Mouse (Mus musculus): ENCODE measurements around the gene Kif3a. TPM values are rescaled to one million over a fixed set of nuclear protein-coding genes. Genes with fewer than 3 reads are reported as not detected.

Gene Kif3a
- polyA plus RNA-seq, 1 experiment from 2014 or later = 38.3 TPM

DNA sequence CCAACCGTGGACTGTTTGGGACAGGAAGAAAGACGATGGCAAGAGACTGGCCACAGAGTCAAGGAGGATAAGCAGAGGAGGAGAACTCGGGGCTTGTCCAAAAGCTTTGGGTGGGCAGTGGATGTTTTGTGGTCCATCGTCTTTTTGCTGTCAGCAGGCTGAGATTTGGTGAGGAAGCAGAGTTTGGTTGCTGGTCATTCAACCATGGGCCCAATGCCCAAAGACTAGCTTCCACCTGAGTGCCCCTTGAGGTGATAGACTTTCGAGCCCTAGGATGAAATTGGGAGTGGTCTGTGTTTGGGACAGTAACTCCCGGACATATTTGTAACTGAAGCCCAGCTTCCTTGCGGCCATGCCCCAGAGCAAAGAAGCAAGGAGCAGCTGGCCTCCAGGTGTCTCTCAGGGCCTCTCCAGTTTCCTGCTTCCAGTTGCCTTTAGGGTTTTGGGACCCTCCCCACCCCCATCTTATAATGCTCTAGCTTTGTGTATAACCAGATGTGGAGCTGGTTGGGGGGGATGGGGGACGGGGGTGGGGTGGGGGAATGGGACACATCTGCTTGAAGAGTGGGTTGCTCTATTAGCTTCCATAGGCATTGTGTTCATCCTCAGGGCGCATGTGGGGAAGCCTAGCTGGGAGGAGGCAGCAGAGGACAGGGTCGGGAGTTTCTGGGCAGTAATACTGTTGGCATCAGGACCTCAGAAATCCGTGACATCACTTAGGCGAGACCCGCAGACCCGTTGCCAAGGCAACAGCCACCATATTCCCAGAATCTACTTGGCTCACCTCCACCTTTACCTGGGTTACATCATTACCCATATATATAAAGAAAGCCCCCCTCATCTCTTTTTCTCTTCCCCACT lies 43.4 kb upstream of the Kif3a start:
- no peak for ATAC-seq (replicated peaks; ENCODE audit: extremely low read depth, insufficient read depth, low FRiP score)
- WGBS = 82% methylated on average over 14 of the region's 14 CpGs
- H3K27ac ChIP-seq (ENCODE audit: low read length) = no peak overlapping the region
- H3K4me3 ChIP-seq (ENCODE audit: low read length) = no peak overlapping the region
- H3K27me3 ChIP-seq (ENCODE audit: control insufficient read depth, insufficient read depth, low read length) = no peaks in the 10 kb centered on the region
- no peak overlapping the region for H3K4me2 ChIP-seq (ENCODE audit: low read depth, low read length)
- H3K9ac ChIP-seq (ENCODE audit: low read length) = no peak overlapping the region
- H3K36me3 ChIP-seq (ENCODE audit: control insufficient read depth, insufficient read depth) = no peaks in the 10 kb centered on the region
- no peaks in the 10 kb centered on the region for H3K9me3 ChIP-seq (replicated peaks; ENCODE audit: control insufficient read depth, low read length)
- peaks cover 73% of the 10 kb centered on the region for H3K4me1 ChIP-seq (ENCODE audit: control insufficient read depth, insufficient read depth, low read length)

DNA sequence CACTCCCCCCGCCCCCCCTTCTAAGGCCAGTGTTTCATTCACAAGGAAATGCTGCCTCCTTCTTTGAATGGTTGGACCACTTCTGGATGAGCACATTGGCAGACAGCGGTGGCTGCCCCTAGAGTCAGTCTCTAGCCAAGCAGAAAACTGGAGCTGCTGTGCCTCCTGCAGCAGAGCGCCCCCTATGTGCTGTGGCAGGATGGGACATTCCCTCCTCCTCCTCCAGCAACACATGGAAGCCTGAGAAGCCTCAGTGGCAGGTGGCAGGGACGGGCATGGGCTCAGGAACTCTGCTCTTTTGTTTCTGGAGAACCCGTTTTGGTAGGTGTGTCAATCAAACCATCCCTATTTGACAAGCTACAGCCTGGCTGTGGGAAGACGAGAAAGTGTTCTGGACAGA lies 42.3 kb upstream of the Kif3a start:
- WGBS = 71% methylated on average over 6 of the region's 6 CpGs
- Histone ChIP-seq H3K36me3 (ENCODE audit: control insufficient read depth, insufficient read depth) (no peaks in the 10 kb centered on the region), H3K4me3 (ENCODE audit: low read length) (no peak overlapping the region), H3K9ac (ENCODE audit: low read length) (peak overlapping the region; percentile 10; the same call in 1 of the 2 replicates), H3K4me2 (ENCODE audit: low read depth, low read length) (no peak overlapping the region), H3K27ac (ENCODE audit: low read length) (peak overlapping the region; percentile 74), H3K27me3 (ENCODE audit: control insufficient read depth, insufficient read depth, low read length) (no peaks in the 10 kb centered on the region), H3K4me1 (ENCODE audit: control insufficient read depth, insufficient read depth, low read length) (peaks cover 79% of the 10 kb centered on the region), H3K9me3 (replicated peaks; ENCODE audit: control insufficient read depth, low read length) (no peaks in the 10 kb centered on the region)
- no peak for ATAC-seq (replicated peaks; ENCODE audit: extremely low read depth, insufficient read depth, low FRiP score)

DNA sequence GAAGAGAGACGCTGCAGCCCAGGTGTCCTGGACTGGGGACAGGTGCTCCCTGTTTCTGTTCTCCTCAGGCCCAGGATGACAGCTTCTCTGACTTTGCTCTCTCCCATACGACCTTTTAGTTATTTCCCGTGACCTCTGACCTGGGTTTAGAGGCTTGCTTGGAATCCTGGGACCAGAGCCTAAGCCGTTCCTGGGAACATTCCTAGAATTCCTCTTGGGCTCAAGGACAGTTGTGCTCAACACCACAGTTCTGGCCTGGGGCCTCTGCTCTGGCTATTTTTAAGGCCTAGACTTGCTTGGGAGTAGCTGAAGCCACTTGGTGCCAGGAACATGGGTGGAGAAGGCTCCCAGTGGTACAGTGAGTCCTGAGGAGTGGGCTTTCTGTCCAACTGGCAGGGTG lies 41.7 kb upstream of the Kif3a start:
- Histone ChIP-seq H3K4me3 (ENCODE audit: low read length) (no peak overlapping the region), H3K9me3 (replicated peaks; ENCODE audit: control insufficient read depth, low read length) (no peaks in the 10 kb centered on the region), H3K36me3 (ENCODE audit: control insufficient read depth, insufficient read depth) (no peaks in the 10 kb centered on the region), H3K27me3 (ENCODE audit: control insufficient read depth, insufficient read depth, low read length) (no peaks in the 10 kb centered on the region), H3K27ac (ENCODE audit: low read length) (peak overlapping the region; percentile 74), H3K4me2 (ENCODE audit: low read depth, low read length) (0 out of 2 replicates have a peak overlapping the region, but pooled peaks have one; percentile 5), H3K4me1 (ENCODE audit: control insufficient read depth, insufficient read depth, low read length) (peaks cover 79% of the 10 kb centered on the region), H3K9ac (ENCODE audit: low read length) (peak overlapping the region; percentile 28; the same call in 1 of the 2 replicates)
- ATAC-seq (replicated peaks; ENCODE audit: extremely low read depth, insufficient read depth, low FRiP score) = peak; percentile 30; the same call in 1 of the 2 replicates
- WGBS = 28% methylated on average over 4 of the region's 4 CpGs

DNA sequence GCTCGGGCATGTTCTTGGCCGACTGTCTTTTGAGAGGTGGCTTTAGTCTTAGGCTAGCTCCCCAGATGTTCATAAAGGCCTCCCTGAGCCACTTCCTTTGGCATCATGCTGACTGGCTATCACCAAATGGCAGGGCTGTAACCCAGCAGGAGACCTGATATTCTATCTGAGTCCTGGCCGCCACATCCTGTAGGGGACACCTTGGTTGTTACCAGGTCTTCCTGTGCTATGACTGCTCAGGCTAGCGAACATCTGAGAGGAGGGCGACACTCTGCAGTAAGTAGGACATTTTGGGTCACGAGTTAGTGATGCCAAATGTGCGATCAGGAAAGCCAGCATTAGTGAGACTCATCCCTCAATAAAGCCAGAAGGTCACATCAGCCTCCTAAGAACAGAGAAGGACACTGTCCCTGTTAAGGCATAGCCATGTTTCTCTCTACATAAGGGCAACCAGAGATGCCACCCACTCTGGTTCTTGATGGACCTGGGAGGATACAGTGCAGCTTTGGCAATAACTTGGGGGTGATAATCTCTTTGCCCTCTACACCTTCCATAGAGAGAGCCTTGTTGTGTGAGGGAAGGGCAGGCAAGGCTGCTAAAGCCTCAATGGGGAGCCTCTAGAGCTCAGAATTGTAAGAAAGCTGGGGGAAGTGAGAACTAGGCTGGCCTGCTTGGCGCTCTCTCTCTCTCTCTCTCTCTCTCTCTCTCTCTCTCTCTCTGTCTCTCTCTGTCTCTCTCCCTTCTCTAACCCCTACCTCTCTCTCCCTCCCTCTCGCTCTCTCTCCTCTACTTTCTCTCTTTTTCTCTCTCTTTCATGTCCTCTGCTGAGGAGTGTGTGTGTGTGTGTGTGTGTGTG lies 38.6 kb upstream of the Kif3a start:
- H3K4me3 ChIP-seq (ENCODE audit: low read length) = no peak overlapping the region
- H3K9ac ChIP-seq (ENCODE audit: low read length) = no peak overlapping the region
- no peak for ATAC-seq (replicated peaks; ENCODE audit: extremely low read depth, insufficient read depth, low FRiP score)
- peak overlapping the region; percentile 36; the same call in 1 of the 2 replicates for H3K27ac ChIP-seq (ENCODE audit: low read length)
- H3K27me3 ChIP-seq (ENCODE audit: control insufficient read depth, insufficient read depth, low read length) = no peaks in the 10 kb centered on the region
- 58% methylated on average over 9 of the region's 9 CpGs for WGBS
- peaks cover 51% of the 10 kb centered on the region for H3K4me1 ChIP-seq (ENCODE audit: control insufficient read depth, insufficient read depth, low read length)
- H3K9me3 ChIP-seq (replicated peaks; ENCODE audit: control insufficient read depth, low read length) = no peaks in the 10 kb centered on the region
- peaks cover 2% of the 10 kb centered on the region for H3K36me3 ChIP-seq (ENCODE audit: control insufficient read depth, insufficient read depth)
- H3K4me2 ChIP-seq (ENCODE audit: low read depth, low read length) = no peak overlapping the region; the same call in 1 of the 2 replicates

DNA sequence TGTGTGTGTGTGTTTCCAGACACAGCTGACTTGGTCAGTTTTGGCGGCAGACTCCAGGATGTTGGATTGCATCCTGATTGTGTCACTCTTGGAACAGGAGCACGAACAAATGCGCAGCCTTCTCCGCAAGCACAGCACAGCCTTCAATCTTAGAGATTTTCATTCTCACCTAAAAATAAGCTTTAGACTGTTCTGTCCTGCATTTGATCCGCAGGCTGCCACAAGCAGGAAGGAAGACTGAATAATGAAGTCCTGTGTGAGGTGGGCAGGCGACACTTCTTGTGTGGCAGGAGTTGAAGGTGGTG lies 38.0 kb upstream of the Kif3a start:
- Histone ChIP-seq H3K27me3 (ENCODE audit: control insufficient read depth, insufficient read depth, low read length) (no peaks in the 10 kb centered on the region), H3K9ac (ENCODE audit: low read length) (no peak overlapping the region), H3K36me3 (ENCODE audit: control insufficient read depth, insufficient read depth) (peaks cover 7% of the 10 kb centered on the region), H3K4me2 (ENCODE audit: low read depth, low read length) (peak overlapping the region; percentile 20; the same call in 1 of the 2 replicates), H3K4me1 (ENCODE audit: control insufficient read depth, insufficient read depth, low read length) (peaks cover 49% of the 10 kb centered on the region), H3K9me3 (replicated peaks; ENCODE audit: control insufficient read depth, low read length) (no peaks in the 10 kb centered on the region), H3K27ac (ENCODE audit: low read length) (peak overlapping the region; percentile 22; the same call in 1 of the 2 replicates), H3K4me3 (ENCODE audit: low read length) (no peak overlapping the region)
- 35% methylated on average over 6 of the region's 6 CpGs for WGBS
- ATAC-seq (replicated peaks; ENCODE audit: extremely low read depth, insufficient read depth, low FRiP score) = no peak

DNA sequence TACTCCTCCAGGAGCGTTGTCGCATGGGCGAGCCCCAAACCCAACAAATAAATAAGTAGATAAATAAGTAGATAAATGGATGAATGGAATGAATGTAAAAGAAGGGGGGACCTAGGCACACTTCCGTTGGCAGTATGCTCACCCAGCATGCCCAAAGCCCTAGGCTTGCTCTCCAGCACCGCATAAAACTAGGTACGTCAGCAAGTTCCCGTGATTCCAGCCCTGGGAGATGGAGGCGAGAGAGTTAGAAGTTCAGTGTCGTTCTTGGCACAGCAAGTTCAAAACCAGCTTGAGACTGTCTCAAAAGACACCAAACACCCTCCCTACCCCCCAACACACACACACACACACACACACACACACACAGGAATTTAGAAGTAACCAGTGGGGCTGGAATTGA lies 37.2 kb upstream of the Kif3a start:
- Histone ChIP-seq H3K36me3 (ENCODE audit: control insufficient read depth, insufficient read depth) (peaks cover 15% of the 10 kb centered on the region), H3K27me3 (ENCODE audit: control insufficient read depth, insufficient read depth, low read length) (no peaks in the 10 kb centered on the region), H3K9ac (ENCODE audit: low read length) (no peak overlapping the region), H3K4me3 (ENCODE audit: low read length) (no peak overlapping the region), H3K27ac (ENCODE audit: low read length) (no peak overlapping the region), H3K4me1 (ENCODE audit: control insufficient read depth, insufficient read depth, low read length) (peaks cover 41% of the 10 kb centered on the region), H3K4me2 (ENCODE audit: low read depth, low read length) (no peak overlapping the region), H3K9me3 (replicated peaks; ENCODE audit: control insufficient read depth, low read length) (no peaks in the 10 kb centered on the region)
- no peak for ATAC-seq (replicated peaks; ENCODE audit: extremely low read depth, insufficient read depth, low FRiP score)
- 72% methylated on average over 9 of the region's 9 CpGs for WGBS

DNA sequence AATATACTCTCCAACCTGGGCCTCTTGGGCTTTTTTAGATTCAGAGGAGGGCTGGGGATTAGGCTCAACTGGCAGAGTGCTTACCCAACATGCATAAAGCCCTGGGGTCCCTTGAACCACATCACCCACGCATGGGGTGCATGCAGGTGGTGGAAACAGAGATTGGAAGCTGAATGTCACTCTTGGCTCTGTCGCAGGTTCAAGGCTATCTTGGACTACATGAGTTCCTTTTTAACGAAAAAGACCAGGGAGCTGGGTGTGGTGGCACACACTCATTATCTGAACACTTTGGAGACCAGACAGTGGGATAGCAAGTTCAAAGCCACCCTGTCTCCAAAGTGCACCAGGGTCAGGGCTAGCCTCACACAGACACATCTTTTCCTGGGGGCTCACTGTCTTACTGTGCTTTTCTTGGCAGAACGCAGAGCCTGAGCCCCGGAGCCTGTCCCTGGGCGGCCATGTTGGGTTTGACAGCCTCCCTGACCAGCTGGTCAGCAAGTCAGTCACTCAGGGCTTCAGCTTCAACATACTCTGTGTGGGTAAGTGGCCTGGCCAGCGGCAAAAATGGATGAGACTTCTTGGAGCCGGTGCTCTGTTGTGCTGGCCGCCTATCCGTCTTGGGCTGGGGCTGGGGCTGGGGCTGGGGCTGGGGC lies 35.5 kb upstream of the Kif3a start:
- Histone ChIP-seq H3K36me3 (ENCODE audit: control insufficient read depth, insufficient read depth) (peaks cover 29% of the 10 kb centered on the region), H3K9me3 (replicated peaks; ENCODE audit: control insufficient read depth, low read length) (no peaks in the 10 kb centered on the region), H3K4me2 (ENCODE audit: low read depth, low read length) (no peak overlapping the region), H3K27me3 (ENCODE audit: control insufficient read depth, insufficient read depth, low read length) (no peaks in the 10 kb centered on the region), H3K4me3 (ENCODE audit: low read length) (no peak overlapping the region), H3K27ac (ENCODE audit: low read length) (no peak overlapping the region), H3K9ac (ENCODE audit: low read length) (no peak overlapping the region), H3K4me1 (ENCODE audit: control insufficient read depth, insufficient read depth, low read length) (peaks cover 26% of the 10 kb centered on the region)
- no peak for ATAC-seq (replicated peaks; ENCODE audit: extremely low read depth, insufficient read depth, low FRiP score)
- 89% methylated on average over 10 of the region's 10 CpGs for WGBS

DNA sequence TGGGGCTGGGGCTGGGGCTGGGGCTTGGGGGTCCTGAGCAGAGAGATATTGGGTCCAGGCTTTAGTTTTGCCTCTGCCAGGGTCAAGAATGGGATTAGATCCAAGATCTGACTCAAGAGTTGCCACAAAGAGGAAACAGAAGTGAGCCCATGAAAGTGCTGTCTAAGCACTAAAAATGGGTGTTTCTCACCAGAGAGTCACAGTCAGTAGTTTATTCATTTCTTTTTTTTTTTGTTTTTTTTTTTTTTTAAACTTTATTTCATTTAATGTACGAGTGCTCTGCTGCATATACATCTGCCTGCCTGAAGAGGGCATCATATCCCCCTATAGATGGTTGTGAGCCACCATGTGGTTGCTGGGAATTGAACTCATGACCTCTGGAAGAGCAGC lies 35.0 kb upstream of the Kif3a start:
- Histone ChIP-seq H3K9me3 (replicated peaks; ENCODE audit: control insufficient read depth, low read length) (no peaks in the 10 kb centered on the region), H3K9ac (ENCODE audit: low read length) (no peak overlapping the region), H3K27ac (ENCODE audit: low read length) (no peak overlapping the region), H3K4me2 (ENCODE audit: low read depth, low read length) (no peak overlapping the region), H3K4me1 (ENCODE audit: control insufficient read depth, insufficient read depth, low read length) (peaks cover 23% of the 10 kb centered on the region), H3K36me3 (ENCODE audit: control insufficient read depth, insufficient read depth) (peaks cover 34% of the 10 kb centered on the region), H3K27me3 (ENCODE audit: control insufficient read depth, insufficient read depth, low read length) (no peaks in the 10 kb centered on the region), H3K4me3 (ENCODE audit: low read length) (no peak overlapping the region)
- ATAC-seq (replicated peaks; ENCODE audit: extremely low read depth, insufficient read depth, low FRiP score) = no peak
- WGBS = 89% methylated on average over 1 of the region's 1 CpGs
